Mouse (Mus musculus): ENCODE data around the gene Fibcd1. TPM values are rescaled to one million over a fixed set of nuclear protein-coding genes. Genes with fewer than 3 reads are reported as not detected.

Gene Fibcd1
- 0.81 and 1.0 TPM in 2 replicates for polyA plus RNA-seq (2012; rRNA removed)

DNA sequence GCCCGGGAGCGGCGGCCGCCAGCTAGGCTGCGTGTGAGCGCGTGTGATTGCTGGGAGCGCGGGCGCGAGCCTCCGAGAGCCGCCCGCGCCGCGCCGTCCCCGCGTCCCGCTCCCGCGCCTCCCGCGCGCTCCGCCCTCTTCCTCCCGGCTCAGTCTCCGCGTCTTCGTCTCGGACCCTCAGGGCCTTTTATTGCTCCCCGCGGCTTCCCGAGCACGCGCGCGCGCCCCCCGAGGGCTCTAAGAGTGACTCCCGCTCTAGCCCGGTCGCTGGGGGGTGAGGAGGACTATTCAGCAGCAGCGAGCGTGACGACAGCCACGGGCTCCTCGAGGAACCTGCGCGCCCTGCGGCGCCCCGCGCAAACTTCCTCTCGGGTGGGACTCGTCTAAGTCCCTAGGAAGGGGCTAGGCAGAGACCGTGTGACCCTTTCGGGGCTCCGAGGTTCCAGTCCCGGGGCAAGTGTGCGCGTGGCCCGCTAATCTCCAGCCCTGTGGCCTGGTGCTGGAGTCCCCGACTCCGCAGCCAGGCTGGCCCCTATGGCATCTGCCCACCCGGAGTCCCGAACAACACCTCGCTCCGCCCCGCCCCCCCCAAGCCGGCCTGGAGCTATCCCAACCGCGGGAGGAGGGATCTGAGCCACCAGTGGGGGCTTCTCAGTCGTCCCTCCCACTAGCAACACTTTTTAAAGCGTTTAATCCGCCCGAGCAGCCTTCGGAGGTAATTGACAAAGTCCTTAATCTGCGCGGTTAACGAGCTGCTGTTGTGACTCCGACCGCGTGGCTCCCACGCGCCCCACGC, at the start of gene Fibcd1:
Gene Fibcd1 (minus strand): TSS at position 110 of the 796 bp plus-strand sequence.
- H3K27me3 ChIP-seq (ENCODE audit: control insufficient read depth, insufficient read depth, low read length): peaks cover 6% of the 10 kb centered on the region
- H3K4me1 ChIP-seq (replicated peaks; ENCODE audit: control insufficient read depth, insufficient read depth, low read length): peaks cover 21% of the 10 kb centered on the region
- 1% methylated on average over 88 of the region's 88 CpGs for WGBS
- no peaks in the 10 kb centered on the region for H3K36me3 ChIP-seq (ENCODE audit: control insufficient read depth, insufficient read depth, low read length)
- TF ChIP-seq POLR2A (IDR thresholded peaks at IDR 0.05; ENCODE audit: control insufficient read depth, extremely low read depth, insufficient read depth, low read length, poor library complexity) (no peak), CTCF (IDR thresholded peaks at IDR 0.05; ENCODE audit: borderline replicate concordance, control insufficient read depth, extremely low read depth, insufficient read depth, low read length, poor library complexity) (no peak)
- peak; percentile 31 for DNase-seq
- peak within 1 kb of the TSS; percentile 27 for H3K4me3 ChIP-seq (ENCODE audit: control insufficient read depth, insufficient read depth, low read length)
- no peak within 1 kb of the TSS for H3K27ac ChIP-seq (ENCODE audit: control insufficient read depth, insufficient read depth, low read length)

DNA sequence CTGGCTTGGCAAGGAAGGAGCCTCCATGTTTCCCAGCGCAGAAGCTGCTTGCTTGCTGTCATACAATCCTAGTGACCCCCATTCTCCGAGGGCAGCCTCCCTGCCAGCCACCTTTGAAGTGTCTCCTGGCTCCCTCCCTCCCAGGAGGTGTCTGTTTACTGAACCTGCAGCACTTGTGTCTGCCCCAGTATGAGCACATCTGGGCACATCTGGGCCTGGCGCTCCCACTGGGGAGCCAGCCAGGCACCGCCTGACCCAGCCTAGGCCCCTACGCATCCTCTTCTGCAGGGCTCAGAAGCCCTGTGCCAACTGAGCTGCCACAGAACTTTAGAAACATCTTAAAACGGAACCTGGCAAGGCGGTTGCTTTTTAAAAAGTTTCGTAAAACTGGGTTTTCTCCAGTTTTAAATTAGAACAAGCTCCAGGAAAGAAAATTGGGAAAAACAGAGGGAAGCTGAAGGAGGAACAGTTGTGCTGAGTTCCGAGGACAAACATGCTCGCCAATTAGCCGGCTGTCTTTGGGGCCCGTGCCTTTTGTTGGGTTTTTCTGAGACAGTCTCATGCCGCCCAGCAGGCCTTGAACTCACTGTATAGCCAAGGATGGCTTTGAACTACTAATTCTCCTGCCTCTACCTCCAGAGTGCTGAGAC, 48.5 kb upstream of the Fibcd1 start:
- 90% methylated on average over 13 of the region's 13 CpGs for WGBS
- H3K27me3 ChIP-seq (ENCODE audit: control insufficient read depth, insufficient read depth, low read length): no peaks in the 10 kb centered on the region
- H3K4me1 ChIP-seq (replicated peaks; ENCODE audit: control insufficient read depth, insufficient read depth, low read length): no peaks in the 10 kb centered on the region
- TF ChIP-seq CTCF (IDR thresholded peaks at IDR 0.05; ENCODE audit: borderline replicate concordance, control insufficient read depth, extremely low read depth, insufficient read depth, low read length, poor library complexity): no peak
- no peak for TF ChIP-seq POLR2A (IDR thresholded peaks at IDR 0.05; ENCODE audit: control insufficient read depth, extremely low read depth, insufficient read depth, low read length, poor library complexity)
- H3K4me3 ChIP-seq (ENCODE audit: control insufficient read depth, insufficient read depth, low read length): no peak overlapping the region
- DNase-seq: no peak
- no peak overlapping the region for H3K27ac ChIP-seq (ENCODE audit: control insufficient read depth, insufficient read depth, low read length)
- no peaks in the 10 kb centered on the region for H3K36me3 ChIP-seq (ENCODE audit: control insufficient read depth, insufficient read depth, low read length)

DNA sequence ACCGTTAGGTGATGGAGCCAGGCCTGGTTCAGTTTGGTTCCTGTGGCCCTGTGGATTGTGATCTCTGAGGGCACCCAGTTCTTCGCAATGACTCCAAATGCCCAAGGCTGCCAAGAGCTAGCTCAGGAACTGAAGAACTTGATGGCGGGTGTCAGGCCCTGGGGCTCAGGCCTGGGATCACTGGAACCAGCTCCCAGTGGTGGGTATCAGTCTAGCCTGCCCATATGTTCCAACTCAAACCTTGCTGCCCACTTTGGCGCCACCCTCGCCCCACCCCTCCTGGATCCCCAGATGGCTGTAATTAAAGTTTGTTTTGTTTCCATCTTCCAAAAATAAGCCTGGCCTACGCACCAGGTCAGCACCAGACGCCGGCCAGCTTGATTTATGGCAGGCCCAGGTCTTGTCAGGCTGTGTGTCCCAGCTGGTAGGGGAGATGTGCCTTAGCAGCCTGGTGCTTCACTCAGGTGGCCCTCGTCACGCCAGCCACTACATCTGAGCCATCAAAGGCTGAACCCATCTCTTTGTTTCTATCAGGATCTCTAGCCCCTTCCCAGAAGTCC, 47.4 kb upstream of the Fibcd1 start:
- TF ChIP-seq CTCF (IDR thresholded peaks at IDR 0.05; ENCODE audit: borderline replicate concordance, control insufficient read depth, extremely low read depth, insufficient read depth, low read length, poor library complexity) (no peak), POLR2A (IDR thresholded peaks at IDR 0.05; ENCODE audit: control insufficient read depth, extremely low read depth, insufficient read depth, low read length, poor library complexity) (no peak)
- H3K4me3 ChIP-seq (ENCODE audit: control insufficient read depth, insufficient read depth, low read length): no peak overlapping the region
- H3K4me1 ChIP-seq (replicated peaks; ENCODE audit: control insufficient read depth, insufficient read depth, low read length): no peaks in the 10 kb centered on the region
- no peaks in the 10 kb centered on the region; the same call in 1 of the 2 replicates for H3K27me3 ChIP-seq (ENCODE audit: control insufficient read depth, insufficient read depth, low read length)
- 94% methylated on average over 10 of the region's 10 CpGs for WGBS
- DNase-seq: no peak
- no peaks in the 10 kb centered on the region for H3K36me3 ChIP-seq (ENCODE audit: control insufficient read depth, insufficient read depth, low read length)
- H3K27ac ChIP-seq (ENCODE audit: control insufficient read depth, insufficient read depth, low read length): no peak overlapping the region

DNA sequence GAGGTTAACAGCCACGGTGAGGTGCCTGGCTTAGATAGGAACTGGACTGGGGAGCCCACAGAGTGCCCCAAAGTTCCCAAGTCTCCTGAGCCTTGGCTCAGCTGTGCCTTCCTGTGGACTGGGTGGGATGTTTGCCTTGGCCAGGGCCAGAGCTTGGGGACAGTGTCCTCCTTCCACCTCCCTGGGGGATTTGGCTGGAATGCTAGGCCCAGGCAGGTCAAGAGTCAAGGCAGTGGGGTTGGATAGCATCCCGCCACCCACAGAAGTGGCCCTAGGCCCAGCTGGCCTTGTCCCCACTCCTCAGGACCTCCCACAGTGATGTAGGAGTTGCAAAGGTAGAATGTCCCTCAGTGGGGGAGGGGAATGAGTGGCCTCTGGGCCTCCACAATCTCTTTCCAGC, 45.4 kb upstream of the Fibcd1 start:
- Histone ChIP-seq H3K4me3 (ENCODE audit: control insufficient read depth, insufficient read depth, low read length) (no peak overlapping the region), H3K27me3 (ENCODE audit: control insufficient read depth, insufficient read depth, low read length) (peaks cover 6% of the 10 kb centered on the region; the same call in 1 of the 2 replicates), H3K4me1 (replicated peaks; ENCODE audit: control insufficient read depth, insufficient read depth, low read length) (no peaks in the 10 kb centered on the region), H3K27ac (ENCODE audit: control insufficient read depth, insufficient read depth, low read length) (no peak overlapping the region), H3K36me3 (ENCODE audit: control insufficient read depth, insufficient read depth, low read length) (no peaks in the 10 kb centered on the region)
- TF ChIP-seq CTCF (IDR thresholded peaks at IDR 0.05; ENCODE audit: borderline replicate concordance, control insufficient read depth, extremely low read depth, insufficient read depth, low read length, poor library complexity) (no peak), POLR2A (IDR thresholded peaks at IDR 0.05; ENCODE audit: control insufficient read depth, extremely low read depth, insufficient read depth, low read length, poor library complexity) (no peak)
- DNase-seq: no peak
- 89% methylated on average over 2 of the region's 2 CpGs for WGBS

DNA sequence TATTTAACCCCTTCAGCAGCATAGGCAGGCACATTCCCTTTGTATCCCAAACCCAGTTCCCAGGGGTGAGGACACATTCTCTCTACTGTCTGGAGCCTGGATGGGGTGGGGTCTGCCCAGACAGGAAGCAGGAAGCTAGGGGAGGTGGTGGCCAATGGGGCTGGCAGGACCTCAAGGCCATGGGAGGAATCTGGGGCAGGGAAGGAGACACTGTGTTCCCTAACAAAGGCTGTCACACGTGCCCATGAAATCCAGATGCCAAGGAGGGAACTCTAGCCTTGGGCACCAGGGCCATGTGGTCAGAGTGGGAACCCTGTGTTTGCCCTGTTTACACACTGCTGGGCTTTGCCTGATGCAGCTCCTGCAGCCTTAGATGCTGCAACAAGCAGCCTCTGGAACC, 43.1 kb upstream of the Fibcd1 start:
- no peak for DNase-seq
- Histone ChIP-seq H3K4me1 (replicated peaks; ENCODE audit: control insufficient read depth, insufficient read depth, low read length) (no peaks in the 10 kb centered on the region), H3K27ac (ENCODE audit: control insufficient read depth, insufficient read depth, low read length) (no peak overlapping the region), H3K4me3 (ENCODE audit: control insufficient read depth, insufficient read depth, low read length) (no peak overlapping the region), H3K36me3 (ENCODE audit: control insufficient read depth, insufficient read depth, low read length) (no peaks in the 10 kb centered on the region), H3K27me3 (ENCODE audit: control insufficient read depth, insufficient read depth, low read length) (peaks cover 6% of the 10 kb centered on the region; the same call in 1 of the 2 replicates)
- TF ChIP-seq CTCF (IDR thresholded peaks at IDR 0.05; ENCODE audit: borderline replicate concordance, control insufficient read depth, extremely low read depth, insufficient read depth, low read length, poor library complexity) (no peak), POLR2A (IDR thresholded peaks at IDR 0.05; ENCODE audit: control insufficient read depth, extremely low read depth, insufficient read depth, low read length, poor library complexity) (no peak)
- 32% methylated on average over 1 of the region's 1 CpGs for WGBS

DNA sequence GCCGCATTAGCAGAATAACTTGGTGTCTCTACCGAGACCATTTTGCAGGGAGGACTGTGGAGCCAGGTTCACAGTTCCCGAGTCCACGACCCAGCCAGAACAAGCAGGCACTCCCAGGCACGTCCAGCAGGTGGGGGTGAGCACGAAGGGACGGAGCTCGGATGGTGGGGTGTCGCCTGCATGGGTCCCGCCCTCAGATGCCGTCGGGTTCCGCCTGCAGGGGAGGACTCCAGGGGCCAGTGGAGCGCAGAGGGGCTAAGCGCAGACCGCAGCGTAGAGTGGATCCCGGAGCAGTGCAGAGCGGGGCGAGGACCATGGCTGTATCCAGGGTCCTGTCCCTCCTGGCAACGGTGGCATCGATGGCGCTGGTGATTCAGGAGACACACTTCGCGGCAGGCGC, 41.2 kb upstream of the Fibcd1 start, which contains the start of gene Lamc3:
Gene Lamc3 (plus strand): TSS at position 262 of the 400 bp plus-strand sequence.
- no peak within 1 kb of the TSS for H3K4me3 ChIP-seq (ENCODE audit: control insufficient read depth, insufficient read depth, low read length)
- H3K27ac ChIP-seq (ENCODE audit: control insufficient read depth, insufficient read depth, low read length): no peak within 1 kb of the TSS
- no peak for TF ChIP-seq POLR2A (IDR thresholded peaks at IDR 0.05; ENCODE audit: control insufficient read depth, extremely low read depth, insufficient read depth, low read length, poor library complexity)
- TF ChIP-seq CTCF (IDR thresholded peaks at IDR 0.05; ENCODE audit: borderline replicate concordance, control insufficient read depth, extremely low read depth, insufficient read depth, low read length, poor library complexity): no peak
- H3K27me3 ChIP-seq (ENCODE audit: control insufficient read depth, insufficient read depth, low read length): peaks cover 6% of the 10 kb centered on the region; the same call in 1 of the 2 replicates
- WGBS: 5% methylated on average over 26 of the region's 26 CpGs
- DNase-seq: peak; percentile 24
- H3K36me3 ChIP-seq (ENCODE audit: control insufficient read depth, insufficient read depth, low read length): no peaks in the 10 kb centered on the region
- no peaks in the 10 kb centered on the region for H3K4me1 ChIP-seq (replicated peaks; ENCODE audit: control insufficient read depth, insufficient read depth, low read length)
